Mouse (Mus musculus) neural tube, embryonic 15.5 days (tissue): ENCODE results near the gene 1500009L16Rik. TPM values are rescaled to one million over a fixed set of nuclear protein-coding genes. Genes with fewer than 3 reads are reported as not detected.

Source experiments
- ATAC-seq: fragments of 200-750 bp; cut with Nextera tagmentation; 2 replicates; pipeline ENCODE4 v1.8.0; 2017; ENCODE audit warnings: mild to moderate bottlenecking, moderate TSS enrichment, moderate library complexity; ENCODE audit not compliant: low FRiP score
- H3K27ac ChIP-seq: fragments of 300-500 bp; sonication (generic); replicated peaks from 2 replicates; pipeline ENCODE4 v1.5.1; 2015; ENCODE audit warnings: mild to moderate bottlenecking, inconsistent platforms
- H3K27me3 ChIP-seq: fragments of 300-500 bp; sonication (generic); replicated peaks from 2 replicates; pipeline ENCODE4 v1.6.1; 2015; ENCODE audit warnings: inconsistent platforms
- H3K36me3 ChIP-seq: fragments of 300-500 bp; sonication (generic); 2 replicates; pipeline ENCODE4 v1.6.1; 2015; ENCODE audit warnings: inconsistent platforms
- H3K4me1 ChIP-seq: fragments of 300-500 bp; sonication (generic); 2 replicates; pipeline ENCODE4 v1.6.1; 2015; ENCODE audit warnings: inconsistent platforms
- H3K4me2 ChIP-seq: fragments of 300-500 bp; sonication (generic); 2 replicates; pipeline ENCODE4 v1.6.1; 2015; ENCODE audit warnings: inconsistent platforms, mild to moderate bottlenecking, moderate library complexity
- H3K4me3 ChIP-seq: fragments of 300-500 bp; sonication (generic); replicated peaks from 2 replicates; pipeline ENCODE4 v1.5.1; 2015; ENCODE audit warnings: mild to moderate bottlenecking, inconsistent platforms
- H3K9ac ChIP-seq: fragments of 300-500 bp; sonication (generic); replicated peaks from 2 replicates; pipeline ENCODE4 v1.6.1; 2015; ENCODE audit warnings: mild to moderate bottlenecking, inconsistent platforms
- H3K9me3 ChIP-seq: fragments of 300-500 bp; sonication (generic); replicated peaks from 2 replicates; pipeline ENCODE4 v1.6.1; 2016; ENCODE audit warnings: inconsistent platforms
- WGBS: fragments of 180-500 bp; shearing (Covaris S2); methylation state at CpG from one replicate; pipeline ENCODE4 v1.1.7; 2015; ENCODE audit warnings: mixed read lengths; 5-methylcytosine and 5-hydroxymethylcytosine counted together
- polyA plus RNA-seq: library from polyadenylated mRNA; unstranded; fragments of >200 nt; fragmentation: Nextera tagmentation; extraction: Ambion mirVana; gene quantifications from 2 replicates; pipeline ENCODE4 v1.2.1, GENCODE M21; 2015

Gene 1500009L16Rik
- polyA plus RNA-seq, 1 experiment from 2014 or later, result 103 TPM

DNA sequence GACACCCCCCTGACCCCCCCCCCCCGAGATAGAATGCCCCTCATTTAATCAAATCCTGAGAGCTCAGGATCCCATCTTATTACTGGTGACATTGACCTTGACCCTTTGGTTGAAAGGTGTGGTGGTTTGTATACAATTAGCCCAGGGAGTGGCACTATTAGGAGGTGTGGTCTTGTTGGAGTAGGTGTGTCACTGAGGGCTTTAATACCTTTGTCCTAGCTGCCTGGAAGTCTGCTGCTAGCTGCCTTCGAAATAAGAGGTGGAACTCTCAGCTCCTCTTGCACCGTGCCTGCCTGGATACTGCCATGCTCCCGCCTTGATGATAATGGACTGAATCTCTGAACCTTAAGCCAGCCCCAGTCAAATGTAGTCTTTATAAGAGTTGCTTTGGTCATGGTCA is 41.2 kb downstream of the 1500009L16Rik start:
- Histone ChIP-seq H3K27me3 (no peaks in the 10 kb centered on the region), H3K36me3 (no peaks in the 10 kb centered on the region), H3K9ac (no peak overlapping the region), H3K4me2 (no peak overlapping the region), H3K4me1 (0 out of 2 replicates have a peak, but pooled peaks cover 4% of the 10 kb centered on the region), H3K4me3 (no peak overlapping the region), H3K27ac (no peak overlapping the region), H3K9me3 (no peaks in the 10 kb centered on the region)
- ATAC-seq, result no peak
- WGBS, result 84% methylated on average over 4 of the region's 4 CpGs

- no peak for ATAC-seq
- no peaks in the 10 kb centered on the region for H3K27me3 ChIP-seq
- no peak overlapping the region for H3K4me2 ChIP-seq
- no peak overlapping the region for H3K9ac ChIP-seq
- no peaks in the 10 kb centered on the region for H3K4me1 ChIP-seq
- no peak overlapping the region for H3K27ac ChIP-seq
- H3K36me3 ChIP-seq, result no peaks in the 10 kb centered on the region
- no peaks in the 10 kb centered on the region for H3K9me3 ChIP-seq
- H3K4me3 ChIP-seq, result no peak overlapping the region
Measured at GRCm38 (mm10) chr10:83766882-83767281, 44.2 kb downstream of the 1500009L16Rik start.

DNA sequence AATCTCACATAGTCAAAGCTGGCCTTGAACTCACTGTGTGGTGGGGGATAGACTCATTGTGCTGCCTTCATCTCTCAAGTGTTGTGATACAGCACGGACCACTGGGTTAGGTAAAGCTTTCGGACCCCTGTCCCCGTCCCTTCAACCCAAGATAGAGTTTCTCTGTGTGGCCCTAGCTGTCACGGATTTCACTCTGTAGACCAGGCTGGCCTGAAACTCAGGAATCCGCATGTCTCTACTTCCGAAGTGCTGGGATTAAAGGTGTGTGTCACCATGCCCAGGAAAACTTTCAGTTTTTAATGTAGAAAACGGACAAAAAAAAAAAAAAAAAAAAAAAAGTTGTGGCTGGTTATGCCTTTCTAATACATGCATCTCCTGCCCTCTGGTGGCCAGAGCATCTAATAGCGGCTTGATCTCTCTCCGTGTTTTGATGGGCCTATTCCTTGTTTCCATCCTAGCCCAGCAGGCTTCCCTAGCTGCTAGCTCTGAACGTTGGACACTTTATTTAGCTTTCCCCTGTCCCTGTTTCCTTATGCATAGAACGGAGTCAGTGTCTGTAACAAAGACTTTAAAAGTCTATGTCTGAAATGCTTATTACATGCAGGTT is 53.7 kb downstream of the 1500009L16Rik start:
- no peaks in the 10 kb centered on the region for H3K27me3 ChIP-seq
- no peaks in the 10 kb centered on the region for H3K36me3 ChIP-seq
- H3K4me2 ChIP-seq, result no peak overlapping the region
- WGBS, result 48% methylated on average over 11 of the region's 11 CpGs
- H3K9ac ChIP-seq, result no peak overlapping the region
- ATAC-seq, result no peak; the same call in 1 of the 2 replicates
- no peaks in the 10 kb centered on the region for H3K4me1 ChIP-seq
- H3K27ac ChIP-seq, result no peak overlapping the region
- H3K9me3 ChIP-seq, result no peaks in the 10 kb centered on the region
- H3K4me3 ChIP-seq, result no peak overlapping the region

DNA sequence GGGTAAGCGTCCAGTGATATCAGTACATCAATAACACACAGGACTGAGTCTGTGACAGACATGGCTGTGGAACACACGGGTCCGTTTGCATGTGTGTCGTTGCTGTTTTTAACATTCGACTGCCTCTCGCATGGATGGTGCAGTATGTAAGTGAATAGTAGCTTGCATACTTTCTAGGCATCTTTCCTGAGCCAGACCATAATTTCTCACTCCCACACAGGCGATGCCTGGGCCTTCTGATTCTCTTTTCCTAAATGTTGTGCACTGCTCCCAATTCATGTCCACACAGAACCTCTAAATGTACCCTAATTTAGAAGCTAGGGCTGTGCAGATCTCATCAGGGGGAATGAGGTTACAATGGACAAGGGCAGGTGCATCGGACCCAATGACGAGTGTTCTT is 54.6 kb downstream of the 1500009L16Rik start:
- 89% methylated on average over 9 of the region's 9 CpGs for WGBS

DNA sequence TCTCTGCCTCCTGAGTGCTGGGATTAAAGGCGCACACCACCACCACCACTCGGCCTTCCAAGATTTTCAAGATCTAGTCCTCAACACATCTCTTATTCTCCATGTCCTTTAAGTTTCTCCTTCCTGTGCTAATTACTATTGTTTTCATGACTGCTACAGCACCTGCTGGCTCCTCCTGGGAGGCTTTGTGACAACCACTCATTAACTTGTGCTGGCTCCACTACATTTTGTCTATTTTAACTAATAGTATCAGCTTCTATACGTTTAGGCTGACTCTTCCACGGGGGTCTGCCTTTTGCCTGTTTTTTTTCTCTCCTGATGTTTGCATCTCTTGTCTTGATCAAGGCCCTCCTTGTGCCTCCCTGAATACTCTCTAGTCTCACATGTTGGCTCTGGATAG is 59.2 kb downstream of the 1500009L16Rik start:
- 92% methylated on average over 4 of the region's 4 CpGs for WGBS
- H3K4me2 ChIP-seq, result no peak overlapping the region
- no peak overlapping the region for H3K4me3 ChIP-seq
- H3K27me3 ChIP-seq, result no peaks in the 10 kb centered on the region
- H3K36me3 ChIP-seq, result no peaks in the 10 kb centered on the region
- no peak overlapping the region for H3K27ac ChIP-seq
- peaks cover 17% of the 10 kb centered on the region for H3K4me1 ChIP-seq
- H3K9ac ChIP-seq, result no peak overlapping the region
- no peak for ATAC-seq
- H3K9me3 ChIP-seq, result no peaks in the 10 kb centered on the region

More for the DNA sequence above, 54.6 kb downstream of the 1500009L16Rik start:
- H3K9me3 ChIP-seq, result no peaks in the 10 kb centered on the region
- no peaks in the 10 kb centered on the region for H3K36me3 ChIP-seq
- 0 out of 2 replicates have a peak overlapping the region, but pooled peaks have one; percentile 5 for H3K9ac ChIP-seq
- no peaks in the 10 kb centered on the region for H3K27me3 ChIP-seq
- H3K4me3 ChIP-seq, result no peak overlapping the region
- no peak for ATAC-seq
- no peaks in the 10 kb centered on the region for H3K4me1 ChIP-seq
- no peak overlapping the region for H3K4me2 ChIP-seq
- no peak overlapping the region for H3K27ac ChIP-seq

- peaks cover 17% of the 10 kb centered on the region for H3K4me1 ChIP-seq
- no peak overlapping the region for H3K4me2 ChIP-seq
- H3K9ac ChIP-seq, result no peak overlapping the region
- H3K27me3 ChIP-seq, result no peaks in the 10 kb centered on the region
- no peaks in the 10 kb centered on the region for H3K9me3 ChIP-seq
- H3K36me3 ChIP-seq, result no peaks in the 10 kb centered on the region
- 91% methylated on average over 10 of the region's 10 CpGs for WGBS
- no peak overlapping the region for H3K4me3 ChIP-seq
- ATAC-seq, result no peak
- H3K27ac ChIP-seq, result no peak overlapping the region
Measured at GRCm38 (mm10) chr10:83782371-83783120, 59.9 kb downstream of the 1500009L16Rik start.

- no peaks in the 10 kb centered on the region for H3K9me3 ChIP-seq
- WGBS, result 37% methylated on average over 5 of the region's 5 CpGs
- H3K27me3 ChIP-seq, result no peaks in the 10 kb centered on the region
- H3K9ac ChIP-seq, result no peak overlapping the region
- H3K4me1 ChIP-seq, result peaks cover 17% of the 10 kb centered on the region
- H3K4me2 ChIP-seq, result no peak overlapping the region
- H3K36me3 ChIP-seq, result no peaks in the 10 kb centered on the region
- H3K27ac ChIP-seq, result no peak overlapping the region
- no peak overlapping the region for H3K4me3 ChIP-seq
- ATAC-seq, result no peak
Measured at GRCm38 (mm10) chr10:83785003-83785402, 62.3 kb downstream of the 1500009L16Rik start.

DNA sequence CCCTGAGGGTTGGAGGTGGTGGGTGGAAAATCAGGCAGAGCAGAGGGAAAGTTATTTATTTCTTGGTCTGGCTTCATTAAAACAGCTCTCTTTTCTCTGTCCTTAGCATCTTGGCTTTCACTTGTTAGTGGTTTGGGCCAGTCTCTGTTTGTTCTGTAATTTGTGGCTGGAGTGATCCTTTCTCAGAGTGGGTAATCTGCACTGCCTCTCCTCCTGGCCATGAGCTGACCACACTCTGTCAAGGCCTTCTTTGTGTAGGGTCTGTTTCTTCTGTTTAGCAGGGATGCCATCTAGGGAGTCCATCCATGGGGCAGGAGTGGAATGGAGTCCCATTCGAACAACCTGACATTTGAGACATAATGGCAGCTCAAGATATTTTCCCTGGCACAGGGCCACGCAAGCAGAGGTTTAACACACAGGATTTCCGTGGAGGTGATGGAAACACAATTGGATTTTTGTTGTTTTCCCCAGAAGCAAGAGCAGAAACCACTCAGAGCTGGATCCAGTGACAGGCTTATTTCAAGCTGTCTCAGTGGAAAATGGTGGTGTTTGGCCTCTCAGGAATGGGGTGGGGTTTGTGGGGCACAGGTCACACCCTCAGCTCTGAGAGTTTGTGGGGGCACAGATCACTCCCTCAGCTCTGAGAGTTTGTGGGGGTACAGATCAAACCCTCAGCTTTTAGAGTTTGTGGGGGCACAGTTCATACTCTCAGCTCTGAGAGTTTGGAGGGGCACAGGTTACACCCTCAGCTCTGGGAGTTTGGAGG is 63.1 kb downstream of the 1500009L16Rik start:
- Histone ChIP-seq H3K9me3 (no peaks in the 10 kb centered on the region), H3K9ac (no peak overlapping the region), H3K4me3 (no peak overlapping the region), H3K36me3 (no peaks in the 10 kb centered on the region), H3K4me2 (no peak overlapping the region), H3K4me1 (peaks cover 17% of the 10 kb centered on the region), H3K27ac (no peak overlapping the region), H3K27me3 (no peaks in the 10 kb centered on the region)
- ATAC-seq, result no peak
- WGBS, result 63% methylated on average over 3 of the region's 3 CpGs

DNA sequence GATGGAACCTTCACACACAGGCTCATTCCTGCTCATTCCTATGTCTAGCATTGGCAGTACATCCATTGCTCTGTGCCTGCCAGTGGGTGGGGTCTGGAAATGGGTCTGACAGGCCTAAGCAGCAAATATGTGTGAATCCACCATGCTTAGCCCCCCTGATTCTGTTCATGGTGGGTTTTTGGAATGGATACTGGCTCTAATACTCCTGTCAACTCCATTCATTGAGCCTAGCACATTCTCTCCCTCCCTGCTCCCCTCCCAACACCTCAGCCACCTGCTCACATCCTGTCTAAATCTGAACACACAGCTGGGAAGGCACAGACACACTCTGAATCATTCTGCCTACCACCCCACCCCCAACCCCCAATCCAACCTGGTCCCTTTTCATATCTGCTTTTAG is 72.4 kb downstream of the 1500009L16Rik start:
- ATAC-seq, result no peak
- H3K4me2 ChIP-seq, result no peak overlapping the region

GRCm38 (mm10) chr10:83795500-83795899 is 72.8 kb downstream of the 1500009L16Rik start:
- Histone ChIP-seq H3K27me3 (no peaks in the 10 kb centered on the region), H3K4me3 (no peak overlapping the region), H3K4me1 (no peaks in the 10 kb centered on the region), H3K9me3 (no peaks in the 10 kb centered on the region), H3K27ac (no peak overlapping the region), H3K9ac (no peak overlapping the region), H3K36me3 (no peaks in the 10 kb centered on the region), H3K4me2 (no peak overlapping the region)
- 95% methylated on average over 4 of the region's 4 CpGs for WGBS
- ATAC-seq, result no peak

More for the DNA sequence above, 72.4 kb downstream of the 1500009L16Rik start:
- Histone ChIP-seq H3K36me3 (no peaks in the 10 kb centered on the region), H3K4me3 (no peak overlapping the region), H3K27me3 (no peaks in the 10 kb centered on the region), H3K9me3 (no peaks in the 10 kb centered on the region), H3K9ac (no peak overlapping the region), H3K4me1 (no peaks in the 10 kb centered on the region), H3K27ac (no peak overlapping the region)

GRCm38 (mm10) chr10:83804021-83804420 is 81.4 kb downstream of the 1500009L16Rik start:
- no peak overlapping the region for H3K4me3 ChIP-seq
- no peak for ATAC-seq
- no peak overlapping the region for H3K27ac ChIP-seq
- H3K27me3 ChIP-seq, result no peaks in the 10 kb centered on the region
- peaks cover 14% of the 10 kb centered on the region for H3K4me1 ChIP-seq
- 66% methylated on average over 6 of the region's 6 CpGs for WGBS
- no peaks in the 10 kb centered on the region for H3K9me3 ChIP-seq
- H3K9ac ChIP-seq, result no peak overlapping the region
- no peaks in the 10 kb centered on the region for H3K36me3 ChIP-seq
- H3K4me2 ChIP-seq, result no peak overlapping the region
